Mouse (Mus musculus) ES-Bruce4 (cell line): ENCODE data around the gene Nop9. TPM values are rescaled to one million over a fixed set of nuclear protein-coding genes. Genes with fewer than 3 reads are reported as not detected.
A peak's percentile ranks its signal among the peaks of the same experiment; 100 is the strongest.

Experiments
- H3K27ac ChIP-seq: 2 replicates; pipeline ENCODE4 v1.5.1; 2012; ENCODE audit warnings: low read length, inconsistent platforms; ENCODE audit not compliant: insufficient read depth
- H3K27me3 ChIP-seq: 2 replicates; pipeline ENCODE4 v1.6.1; 2012; ENCODE audit warnings: mild to moderate bottlenecking, low read length, inconsistent platforms; ENCODE audit not compliant: control insufficient read depth, poor library complexity, insufficient read depth, severe bottlenecking
- H3K36me3 ChIP-seq: 2 replicates; pipeline ENCODE4 v1.6.1; 2012; ENCODE audit warnings: inconsistent platforms, mild to moderate bottlenecking, low read length, moderate library complexity; ENCODE audit not compliant: control insufficient read depth, poor library complexity, insufficient read depth, severe bottlenecking
- H3K4me1 ChIP-seq: one replicate; pipeline ENCODE4 v1.8.1; 2011; ENCODE audit warnings: low read length; ENCODE audit not compliant: control insufficient read depth, insufficient read depth
- H3K4me3 ChIP-seq: 2 replicates; pipeline ENCODE4 v1.5.1; 2011; ENCODE audit warnings: low read depth, mild to moderate bottlenecking, low read length
- H3K9ac ChIP-seq: 2 replicates; pipeline ENCODE4 v1.6.1; 2012; ENCODE audit warnings: low read depth, mild to moderate bottlenecking, inconsistent platforms; ENCODE audit not compliant: poor library complexity, severe bottlenecking
- H3K9me3 ChIP-seq: replicated peaks from 2 replicates; pipeline ENCODE4 v1.6.1; 2012; ENCODE audit warnings: mild to moderate bottlenecking, low read length, inconsistent platforms; ENCODE audit not compliant: control insufficient read depth, poor library complexity, insufficient read depth, severe bottlenecking
- CTCF ChIP-seq: IDR thresholded peaks from one replicate; pipeline ENCODE4 v1.8.1; 2011; ENCODE audit warnings: low read depth, low read length
- EP300 ChIP-seq: IDR thresholded peaks from 2 replicates; pipeline ENCODE4 v1.6.1; 2011; ENCODE audit warnings: low read depth, low read length; ENCODE audit not compliant: insufficient read depth
- POLR2A ChIP-seq: IDR thresholded peaks from one replicate; pipeline ENCODE4 v1.8.1; 2011; ENCODE audit warnings: low read length; ENCODE audit not compliant: insufficient read depth
- polyA plus RNA-seq: library from polyadenylated mRNA; stranded (reverse); fragments of >200 nt; gene quantifications from 2 replicates; pipeline ENCODE4 v1.2.4, GENCODE M21; 2011; ENCODE audit warnings: low read depth; ENCODE audit not compliant: missing spikeins, insufficient read depth, insufficient read length

Gene Nop9
- polyA plus RNA-seq, 1 experiment, result 59.8 TPM

GRCm38 (mm10) chr14:55780736-55781135 is 35.2 kb downstream of the Nop9 start:
- Histone ChIP-seq H3K4me3 (no peak overlapping the region), H3K27ac (no peak overlapping the region), H3K27me3 (no peaks in the 10 kb centered on the region), H3K9ac (no peak overlapping the region), H3K36me3 (no peaks in the 10 kb centered on the region), H3K4me1 (no peaks in the 10 kb centered on the region), H3K9me3 (no peaks in the 10 kb centered on the region)
- TF ChIP-seq EP300, result no peak
- no peak for TF ChIP-seq POLR2A
- no peak for TF ChIP-seq CTCF

GRCm38 (mm10) chr14:55781310-55781709 is 35.8 kb downstream of the Nop9 start:
- peak overlapping the region; percentile 56 for H3K4me3 ChIP-seq
- H3K9me3 ChIP-seq, result no peaks in the 10 kb centered on the region
- no peaks in the 10 kb centered on the region for H3K36me3 ChIP-seq
- no peaks in the 10 kb centered on the region for H3K4me1 ChIP-seq
- H3K27me3 ChIP-seq, result no peaks in the 10 kb centered on the region
- H3K9ac ChIP-seq, result peak overlapping the region; percentile 16; the same call in 1 of the 2 replicates
- peak; percentile 99 for TF ChIP-seq CTCF
- TF ChIP-seq EP300, result 0 out of 2 replicates have a peak, but pooled peaks have one; percentile 35
- no peak for TF ChIP-seq POLR2A
- H3K27ac ChIP-seq, result no peak overlapping the region

- Histone ChIP-seq H3K9me3 (no peaks in the 10 kb centered on the region), H3K27me3 (no peaks in the 10 kb centered on the region), H3K4me3 (no peak overlapping the region), H3K36me3 (no peaks in the 10 kb centered on the region), H3K9ac (no peak overlapping the region), H3K4me1 (no peaks in the 10 kb centered on the region), H3K27ac (no peak overlapping the region)
- TF ChIP-seq POLR2A (no peak), CTCF (no peak), EP300 (no peak)
Measured at GRCm38 (mm10) chr14:55782361-55782960, 37.0 kb downstream of the Nop9 start.

- Histone ChIP-seq H3K36me3 (no peaks in the 10 kb centered on the region), H3K4me3 (peak overlapping the region; percentile 20), H3K9me3 (no peaks in the 10 kb centered on the region), H3K27ac (no peak overlapping the region), H3K27me3 (no peaks in the 10 kb centered on the region), H3K4me1 (no peaks in the 10 kb centered on the region), H3K9ac (no peak overlapping the region)
- TF ChIP-seq POLR2A, result no peak
- no peak for TF ChIP-seq CTCF
- no peak for TF ChIP-seq EP300
Measured at GRCm38 (mm10) chr14:55783171-55783957, 37.9 kb downstream of the Nop9 start.

GRCm38 (mm10) chr14:55783958-55784235 is 38.4 kb downstream of the Nop9 start, which contains the start of gene Adcy4:
TSS of gene Adcy4 (minus strand) at chr14:55784095.
- H3K27ac ChIP-seq, result no peak within 1 kb of the TSS
- H3K9me3 ChIP-seq, result no peaks in the 10 kb centered on the region
- no peaks in the 10 kb centered on the region for H3K4me1 ChIP-seq
- H3K4me3 ChIP-seq, result peak within 1 kb of the TSS; percentile 20
- H3K9ac ChIP-seq, result no peak within 1 kb of the TSS
- H3K27me3 ChIP-seq, result no peaks in the 10 kb centered on the region
- TF ChIP-seq EP300 (no peak), POLR2A (no peak), CTCF (no peak)
- H3K36me3 ChIP-seq, result no peaks in the 10 kb centered on the region

- no peaks in the 10 kb centered on the region for H3K27me3 ChIP-seq
- TF ChIP-seq POLR2A, result no peak
- TF ChIP-seq CTCF, result peak; percentile 64
- H3K4me3 ChIP-seq, result no peak overlapping the region
- H3K4me1 ChIP-seq, result no peaks in the 10 kb centered on the region
- H3K9ac ChIP-seq, result no peak overlapping the region
- H3K36me3 ChIP-seq, result no peaks in the 10 kb centered on the region
- no peak overlapping the region for H3K27ac ChIP-seq
- no peaks in the 10 kb centered on the region for H3K9me3 ChIP-seq
Measured at GRCm38 (mm10) chr14:55785195-55785594, 39.7 kb downstream of the Nop9 start.
